Mouse (Mus musculus) forelimb bud, embryonic 11.5 days (tissue): ENCODE results near the gene Camta1.

ENCODE experiments used
- DNase-seq: peaks from one replicate; pipeline ENCODE4 v3.0.0-alpha.2; 2012; ENCODE audit warnings: low read depth, low spot score

Camta1 gene

DNA sequence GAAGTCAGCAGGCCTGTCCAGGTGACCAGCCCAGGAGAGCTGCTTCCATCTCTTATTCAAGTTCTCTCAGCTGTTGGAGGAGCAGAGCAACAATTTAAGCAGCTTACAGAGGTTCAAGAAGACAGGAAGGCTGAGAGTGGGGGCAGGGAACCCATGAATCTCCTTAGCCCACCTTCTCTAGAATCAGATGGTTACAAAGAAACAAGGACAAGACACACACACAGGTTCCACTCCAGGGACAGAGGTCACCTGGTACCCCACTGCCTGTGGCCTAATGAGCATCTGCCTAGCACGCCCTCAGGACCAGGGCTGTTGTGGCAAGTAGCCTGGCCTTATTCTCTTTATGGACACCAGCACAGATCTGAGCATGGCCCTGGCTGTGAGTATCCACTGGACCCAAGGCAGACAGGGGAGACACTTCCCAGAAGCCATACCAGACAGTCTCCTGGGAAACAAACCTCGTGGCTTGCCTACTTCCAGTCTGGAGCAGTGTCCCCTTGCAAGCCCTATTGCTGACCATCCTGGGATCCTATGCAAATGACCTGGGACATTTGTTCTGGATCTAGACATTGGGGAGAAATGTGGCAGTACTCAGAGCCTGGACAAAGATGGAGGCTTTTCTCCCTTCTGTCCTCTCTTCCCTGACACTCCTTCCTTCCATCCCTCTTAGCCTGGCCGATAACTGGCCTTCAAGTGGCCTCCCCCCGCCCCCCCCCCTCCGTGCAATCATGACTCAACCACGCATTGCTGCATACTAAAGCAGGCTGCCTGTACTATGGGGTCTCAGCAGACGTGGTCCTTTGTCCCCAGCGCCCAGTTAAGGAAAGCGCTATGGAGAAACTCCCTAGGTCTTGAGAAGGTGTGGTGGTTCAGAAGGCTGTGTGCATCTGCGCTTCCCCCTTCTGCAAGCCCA is 733.8 kb downstream of the Camta1 start:
- DNase-seq = no peak

DNA sequence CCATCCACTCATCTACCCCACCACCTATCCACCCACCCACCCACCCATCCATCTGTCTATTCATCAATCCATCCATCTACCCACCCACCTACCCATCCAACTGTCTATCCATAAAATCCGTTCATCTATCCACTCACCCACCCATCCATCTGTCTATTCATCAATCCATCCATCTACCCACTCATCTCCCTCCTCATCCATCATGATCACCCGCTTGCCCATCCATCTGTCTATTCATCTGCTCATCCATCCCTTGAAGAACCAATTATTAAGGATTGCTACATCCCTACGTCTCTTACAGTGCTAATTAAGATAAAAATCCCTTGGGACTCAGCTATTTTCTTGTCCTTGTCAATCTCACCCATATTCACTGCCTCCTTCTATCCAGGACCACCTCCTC is 742.8 kb downstream of the Camta1 start:
- no peak for DNase-seq

- no peak for DNase-seq
Measured at GRCm38 (mm10) chr4:151114574-151114973, 747.1 kb downstream of the Camta1 start.

GRCm38 (mm10) chr4:151111226-151111625 is 750.5 kb downstream of the Camta1 start:
- DNase-seq = no peak

GRCm38 (mm10) chr4:151108834-151109241 is 752.8 kb downstream of the Camta1 start:
- DNase-seq = no peak

DNA sequence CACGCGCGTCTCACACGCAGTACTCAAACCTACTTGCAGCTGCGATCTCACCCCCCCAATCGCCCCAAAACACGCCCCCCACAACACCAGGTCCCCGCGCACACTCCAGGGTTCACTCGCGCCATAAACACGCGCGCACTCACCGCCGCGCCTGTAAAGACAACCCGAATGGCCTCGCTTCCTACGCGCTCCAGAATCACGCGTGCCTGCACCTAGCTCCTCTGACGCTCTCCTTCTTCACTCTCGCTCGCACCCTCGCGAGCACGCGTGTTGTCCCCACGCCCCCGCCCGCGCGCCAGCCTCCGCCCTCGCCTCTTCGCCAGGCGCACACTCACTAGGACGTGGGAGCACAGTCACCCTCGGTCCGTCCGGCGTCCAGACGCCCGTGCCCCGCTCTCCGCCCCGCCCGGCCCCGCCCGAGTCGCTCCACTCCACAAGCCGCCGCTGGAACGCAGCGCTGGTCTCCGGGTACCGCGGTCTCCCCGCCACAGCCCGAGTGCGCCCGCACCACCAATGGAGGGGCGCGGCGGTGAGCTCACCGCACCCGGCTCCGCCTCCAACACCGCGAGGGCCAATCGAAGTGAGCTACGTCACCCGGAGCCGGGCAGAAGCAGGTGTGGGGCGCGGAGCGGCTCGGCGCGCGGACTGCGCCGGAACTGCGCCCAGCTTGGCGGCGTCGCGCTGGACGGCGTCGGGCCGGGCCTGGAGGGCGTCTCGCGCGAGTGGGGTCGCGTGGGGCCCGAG is 753.5 kb downstream of the Camta1 start:
- peak; percentile 91 for DNase-seq

- DNase-seq = peak; percentile 11
Measured at GRCm38 (mm10) chr4:151107131-151108001, 754.3 kb downstream of the Camta1 start.

- no peak for DNase-seq
Measured at GRCm38 (mm10) chr4:151106468-151106867, 755.2 kb downstream of the Camta1 start.

GRCm38 (mm10) chr4:151105886-151106285 is 755.8 kb downstream of the Camta1 start:
- no peak for DNase-seq

- no peak for DNase-seq
Measured at GRCm38 (mm10) chr4:151104147-151104546, 757.5 kb downstream of the Camta1 start.

DNA sequence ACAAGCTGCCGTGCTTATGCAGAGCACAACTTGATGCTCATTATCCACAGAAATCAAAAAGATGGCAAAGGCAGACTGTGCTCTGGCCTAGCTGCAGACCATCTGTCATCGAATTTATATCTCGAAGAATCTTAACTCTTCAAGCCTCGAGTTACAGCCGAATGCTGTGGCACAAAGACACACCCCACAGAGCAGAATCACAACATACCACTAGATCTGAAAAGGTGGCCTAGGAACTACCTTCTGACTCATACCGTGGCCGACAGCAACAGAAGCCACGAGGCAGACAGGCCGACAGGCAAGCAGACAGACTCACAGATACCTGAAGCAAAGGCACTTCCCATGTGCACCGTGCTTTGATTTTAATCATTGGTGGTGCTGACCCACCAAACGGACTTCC is 758.0 kb downstream of the Camta1 start:
- DNase-seq = no peak

DNA sequence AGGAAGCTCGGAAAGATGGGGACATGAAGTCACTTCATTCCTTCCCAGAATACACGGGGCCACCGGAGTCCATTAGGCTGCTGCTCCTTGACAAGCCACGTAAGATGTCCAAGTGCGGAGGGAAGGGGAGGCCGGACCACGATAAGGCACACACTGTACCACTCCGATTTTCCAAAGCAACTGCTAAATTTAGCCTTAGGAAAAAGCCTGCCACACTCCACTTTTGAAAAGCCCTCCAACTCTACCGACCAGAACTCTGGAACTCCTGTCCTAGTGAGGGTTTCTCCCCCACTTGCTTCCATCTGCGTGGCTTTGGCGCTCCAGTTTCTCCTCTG is 764.6 kb downstream of the Camta1 start:
- no peak for DNase-seq

- no peak for DNase-seq
Measured at GRCm38 (mm10) chr4:151096334-151097103, 765.2 kb downstream of the Camta1 start.

GRCm38 (mm10) chr4:151095207-151095606 is 766.5 kb downstream of the Camta1 start:
- peak; percentile 24 for DNase-seq

GRCm38 (mm10) chr4:151089270-151089669 is 772.4 kb downstream of the Camta1 start, which contains the start of gene Gm13090:
Gm13090 (plus strand) TSS chr4:151089570.
- no peak for DNase-seq

- no peak for DNase-seq
Measured at GRCm38 (mm10) chr4:151088819-151089218, 772.9 kb downstream of the Camta1 start.

DNA sequence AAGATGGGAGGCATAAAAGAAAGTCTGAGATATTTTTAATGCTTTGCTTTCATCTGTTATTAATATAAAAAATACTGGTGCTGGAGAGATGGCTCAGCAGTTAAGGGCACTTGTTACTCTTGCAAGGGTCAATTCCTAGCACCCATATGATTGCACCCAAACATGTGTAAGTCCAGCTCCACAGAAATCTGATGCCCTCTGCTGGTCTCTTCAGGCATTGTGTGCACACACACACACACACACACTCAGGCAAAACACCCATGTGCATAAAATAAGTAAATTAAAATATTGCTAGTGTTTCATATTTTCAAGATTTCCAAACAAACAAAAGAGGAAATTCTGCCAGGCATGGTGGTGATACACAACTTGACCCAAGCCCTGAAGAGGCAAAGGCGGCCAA is 774.3 kb downstream of the Camta1 start:
- no peak for DNase-seq

GRCm38 (mm10) chr4:151083027-151083426 is 778.6 kb downstream of the Camta1 start:
- no peak for DNase-seq

GRCm38 (mm10) chr4:151081977-151082376 is 779.7 kb downstream of the Camta1 start:
- no peak for DNase-seq

GRCm38 (mm10) chr4:151081355-151081754 is 780.3 kb downstream of the Camta1 start:
- no peak for DNase-seq

GRCm38 (mm10) chr4:151074817-151075216 is 786.9 kb downstream of the Camta1 start:
- no peak for DNase-seq
